Comparison of ENCODE assay signal across 18 mouse cellular contexts in genomic region chr1:177483612-177484011, GRCm38 (mm10).
"Had no signal": no experiment of that assay in that cellular context is flagged by ENCODE, and none has a peak within 500 bp of the region (broad histone marks: within the 10 kb centered on the region; RNA-seq: fewer than 3 reads in every experiment).

No protein-coding gene starts in this region.

- H3K36me3 ChIP-seq: kidney, embryonic 15.5 days; limb, embryonic 15.5 days; liver, embryonic 13.5 days; lung, embryonic 15.5 days; midbrain, embryonic 10.5 days; neural tube, embryonic 13.5 days had no signal

- DNase-seq: kidney, postnatal 14 days; liver, embryonic 13.5 days; liver, postnatal 0 days; lung, postnatal 14 days; midbrain, embryonic 14.5 days; right cerebral cortex, postnatal 25 days; thymus, adult 18-20 months; thymus, postnatal 25 days had no signal

- ATAC-seq: inflammation-experienced regulatory T-cells, adult 6 months; intestine, postnatal 0 days; liver, postnatal 0 days had no signal

- H3K27ac ChIP-seq: kidney, embryonic 15.5 days; left cerebral cortex, adult 2 months; limb, embryonic 15.5 days; liver, embryonic 13.5 days; lung, embryonic 15.5 days; macrophage; midbrain, embryonic 10.5 days; neural tube, embryonic 13.5 days; stomach, postnatal 0 days had no signal

- H3K9ac ChIP-seq: kidney, embryonic 15.5 days; limb, embryonic 15.5 days; liver, embryonic 13.5 days; liver, postnatal 0 days; lung, embryonic 15.5 days; neural tube, embryonic 13.5 days had no signal

- H3K9me3 ChIP-seq: kidney, embryonic 15.5 days; limb, embryonic 15.5 days; liver, embryonic 13.5 days; lung, embryonic 15.5 days; midbrain, embryonic 10.5 days; neural tube, embryonic 13.5 days had no signal

- H3K4me2 ChIP-seq: kidney, embryonic 15.5 days; limb, embryonic 15.5 days; liver, embryonic 13.5 days; lung, embryonic 15.5 days; neural tube, embryonic 13.5 days had no signal

- H3K4me3 ChIP-seq: kidney, embryonic 15.5 days; left cerebral cortex, adult 2 months; limb, embryonic 15.5 days; liver, embryonic 13.5 days; lung, embryonic 15.5 days; midbrain, embryonic 10.5 days; neural tube, embryonic 13.5 days had no signal

- H3K27me3 ChIP-seq: kidney, embryonic 15.5 days; limb, embryonic 15.5 days; liver, embryonic 13.5 days; lung, embryonic 15.5 days; neural tube, embryonic 13.5 days had no signal

- H3K4me1 ChIP-seq: kidney, embryonic 15.5 days had no signal
